Mouse (Mus musculus) liver, embryonic 14.5 days (tissue): ENCODE data around the gene Mrpl45.

ENCODE experiments used
- CTCF ChIP-seq: IDR thresholded peaks from 2 replicates; pipeline ENCODE4 v1.5.1; 2016; ENCODE audit warnings: antibody characterized with exemption, low read depth, control low read depth
- EP300 ChIP-seq: IDR thresholded peaks from 2 replicates; pipeline ENCODE4 v1.6.1; 2016; ENCODE audit warnings: antibody characterized with exemption, low read depth

DNA sequence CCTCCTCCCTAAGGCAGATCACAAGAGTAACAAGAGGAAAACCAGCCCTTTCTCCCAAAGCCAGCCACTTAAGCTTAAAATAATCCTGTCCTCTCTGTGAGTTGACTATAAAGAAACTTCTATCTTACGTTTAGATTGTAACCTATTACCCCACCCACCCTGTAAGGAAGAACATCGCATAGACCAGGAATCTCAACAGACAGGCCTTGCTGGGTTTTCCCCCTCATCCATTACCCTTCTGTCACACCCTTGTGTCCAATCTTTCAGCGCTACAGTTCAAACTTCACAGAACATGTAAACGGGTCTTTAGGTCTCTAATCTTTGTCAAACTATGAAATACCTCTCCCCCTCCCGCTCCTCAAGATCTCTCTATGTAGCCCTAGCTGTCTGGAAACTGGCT is 10.9 kb upstream of the Mrpl45 start:
- TF ChIP-seq CTCF = no peak
- TF ChIP-seq EP300 = no peak
